Mouse (Mus musculus) kidney, postnatal 36 days (tissue): ENCODE data around the gene Gm20821.
"Not testable (repeated sequence)": the region's sequence is repeated elsewhere in the genome, so short reads cannot be mapped to it uniquely, and the experiment has no call there.

ENCODE experiments used
- DNase-seq, 2 experiments: peaks; one replicate each; pipeline ENCODE4 v3.0.0; 2021 to 2022; ENCODE audit warnings: mixed read lengths in 2 of 2

Gm20821 gene

DNA sequence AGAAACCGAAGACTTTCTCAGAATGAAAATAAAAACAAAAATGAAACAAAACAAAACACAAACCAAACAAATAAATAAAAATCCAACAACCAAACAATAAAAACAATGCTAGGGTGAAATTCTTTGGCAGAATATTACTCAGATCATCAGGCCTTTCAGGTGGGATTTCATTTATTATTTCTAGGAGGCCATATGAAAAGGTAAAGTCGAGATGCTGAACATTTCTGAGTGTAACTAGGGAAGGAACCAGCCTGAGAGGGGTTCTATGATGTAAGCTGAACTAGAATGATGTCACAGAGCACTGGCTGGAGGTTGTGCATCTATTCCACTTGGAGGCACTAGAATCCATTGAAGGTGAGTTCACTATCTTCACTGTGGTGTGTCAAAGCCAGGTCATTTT lies at the start of gene Gm20821:
Gm20821 (plus strand) TSS at position 301 of the 400 bp plus-strand sequence.
- not testable (repeated sequence) for DNase-seq
